Mouse (Mus musculus) thymus, adult 2 months (tissue): Measurements from ENCODE around the gene Tfcp2.

Experiments used
- CTCF ChIP-seq: fragments of 200-500 bp; IDR thresholded peaks from 2 replicates; pipeline ENCODE4 v1.5.1; 2012; ENCODE audit warnings: mild to moderate bottlenecking, control low read depth, low read length, moderate library complexity, borderline replicate concordance; ENCODE audit not compliant: control insufficient read depth, poor library complexity, insufficient read depth; ENCODE audit errors: extremely low read depth
- POLR2A ChIP-seq: fragments of 200-500 bp; IDR thresholded peaks from 2 replicates; pipeline ENCODE4 v1.6.1; 2012; ENCODE audit warnings: mild to moderate bottlenecking, low read length, control low read depth, moderate library complexity; ENCODE audit not compliant: control insufficient read depth, poor library complexity, insufficient read depth; ENCODE audit errors: extremely low read depth

DNA sequence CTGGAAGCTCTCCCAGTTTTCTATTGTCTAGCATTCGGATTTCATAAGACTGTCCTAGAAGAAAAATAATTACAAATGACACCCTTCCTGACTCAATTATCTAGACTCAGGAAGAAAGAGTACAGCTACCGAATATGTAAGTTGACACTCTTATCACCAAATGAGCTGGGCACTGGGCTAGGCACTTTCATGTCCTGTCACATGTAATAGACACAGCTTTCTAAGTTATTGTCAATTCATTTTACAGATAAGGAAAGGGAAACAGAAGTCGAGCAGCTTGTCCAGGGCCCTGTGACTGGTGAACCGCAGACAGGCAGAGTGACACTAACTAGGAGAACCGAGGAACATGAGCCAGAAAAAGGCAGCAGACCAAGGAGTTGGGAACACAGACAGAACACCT, 23.9 kb downstream of the Tfcp2 start:
- TF ChIP-seq CTCF (no peak), POLR2A (no peak)
